Mouse (Mus musculus) embryonic fibroblast, embryonic 13.5 days (primary cell): ENCODE results near the gene Hist3h2a.

Experiments
- CTCF ChIP-seq: IDR thresholded peaks from 2 replicates; pipeline ENCODE4 v1.5.1; 2011; ENCODE audit warnings: mild to moderate bottlenecking, control low read depth, low read length, moderate library complexity, borderline replicate concordance; ENCODE audit not compliant: insufficient read depth
- POLR2A ChIP-seq: IDR thresholded peaks from 2 replicates; pipeline ENCODE4 v1.6.1; 2011; ENCODE audit warnings: low read depth, mild to moderate bottlenecking, control low read depth, low read length, moderate library complexity

- TF ChIP-seq CTCF (no peak), POLR2A (no peak)
Measured at GRCm38 (mm10) chr11:58944136-58944535, 10.3 kb upstream of the Hist3h2a start.
